Mouse (Mus musculus): Measurements from ENCODE around the gene Ssbp4. TPM values are rescaled to one million over a fixed set of nuclear protein-coding genes. Genes with fewer than 3 reads are reported as not detected.

Gene Ssbp4
- total RNA-seq, 2 experiments from 2014 or later = 73.8 to 78.5 TPM

GRCm38 (mm10) chr8:70585258-70585652, 23.4 kb downstream of the Ssbp4 start:
- peak; percentile 76 for DNase-seq

GRCm38 (mm10) chr8:70584606-70585257, 23.9 kb downstream of the Ssbp4 start:
- no peak for DNase-seq

GRCm38 (mm10) chr8:70583476-70584387, 24.9 kb downstream of the Ssbp4 start:
- DNase-seq = no peak

- DNase-seq = no peak
Observed at GRCm38 (mm10) chr8:70577207-70577606, 31.5 kb downstream of the Ssbp4 start.

GRCm38 (mm10) chr8:70574915-70575314, 33.8 kb downstream of the Ssbp4 start:
- DNase-seq = peak; percentile 71

- DNase-seq = no peak
Observed at GRCm38 (mm10) chr8:70574302-70574701, 34.4 kb downstream of the Ssbp4 start.

- DNase-seq = peak; percentile 74
Observed at GRCm38 (mm10) chr8:70570990-70571389, 37.7 kb downstream of the Ssbp4 start.

GRCm38 (mm10) chr8:70570360-70570759, 38.3 kb downstream of the Ssbp4 start:
- no peak for DNase-seq

GRCm38 (mm10) chr8:70565561-70565960, 43.1 kb downstream of the Ssbp4 start:
- DNase-seq = peak; percentile 79

GRCm38 (mm10) chr8:70564696-70565235, 43.9 kb downstream of the Ssbp4 start:
- no peak for DNase-seq

- no peak for DNase-seq
Observed at GRCm38 (mm10) chr8:70563763-70564387, 44.8 kb downstream of the Ssbp4 start.

- no peak for DNase-seq
Observed at GRCm38 (mm10) chr8:70562802-70563201, 45.9 kb downstream of the Ssbp4 start.

- peak; percentile 60 for DNase-seq
Observed at GRCm38 (mm10) chr8:70561809-70562535, 46.7 kb downstream of the Ssbp4 start.

- no peak for DNase-seq
Observed at GRCm38 (mm10) chr8:70561357-70561756, 47.3 kb downstream of the Ssbp4 start.

- no peak for DNase-seq
Observed at GRCm38 (mm10) chr8:70560564-70560963, 48.1 kb downstream of the Ssbp4 start.

GRCm38 (mm10) chr8:70560096-70560495, 48.6 kb downstream of the Ssbp4 start:
- peak; percentile 71 for DNase-seq

- DNase-seq = no peak
Observed at GRCm38 (mm10) chr8:70558983-70559382, 49.7 kb downstream of the Ssbp4 start.

- peak; percentile 60 for DNase-seq
Observed at GRCm38 (mm10) chr8:70558334-70558733, 50.3 kb downstream of the Ssbp4 start.

GRCm38 (mm10) chr8:70555079-70555747, 53.5 kb downstream of the Ssbp4 start:
- no peak for DNase-seq

- DNase-seq = peak; percentile 86
Observed at GRCm38 (mm10) chr8:70553740-70554139, 54.9 kb downstream of the Ssbp4 start.

GRCm38 (mm10) chr8:70552836-70553235, 55.8 kb downstream of the Ssbp4 start:
- peak; percentile 49 for DNase-seq
